Mouse (Mus musculus) CH12.LX (cell line): ENCODE results near the gene Pdcd4. TPM values are rescaled to one million over a fixed set of nuclear protein-coding genes. Genes with fewer than 3 reads are reported as not detected.
A peak's percentile ranks its signal among the peaks of the same experiment; 100 is the strongest.

Experiments
- DNase-seq: peaks from one replicate; pipeline ENCODE4 v3.0.0-alpha.2; 2013; ENCODE audit errors: extremely low read depth
- H3K27ac ChIP-seq: 2 replicates; pipeline ENCODE4 v1.5.1; 2012; ENCODE audit warnings: low read depth, mild to moderate bottlenecking, control low read depth, moderate library complexity; ENCODE audit not compliant: insufficient read depth
- H3K27me3 ChIP-seq: replicated peaks from 2 replicates; pipeline ENCODE3; 2012; ENCODE audit warnings: inconsistent platforms
- H3K36me3 ChIP-seq, 2 experiments: replicated peaks in 1 of 2; 2 replicates each; pipeline versions ENCODE3 to v1.6.1; 2012; ENCODE audit warnings: inconsistent platforms in 1 of 2, low read length in 1 of 2, mild to moderate bottlenecking in 1 of 2, mixed read lengths in 1 of 2, moderate library complexity in 1 of 2; ENCODE audit not compliant: control insufficient read depth in 1 of 2, insufficient read depth in 1 of 2
- H3K4me1 ChIP-seq, 2 experiments: 2 replicates each; pipeline ENCODE4 v1.6.1; 2012; ENCODE audit warnings: inconsistent platforms in 1 of 2, moderate library complexity in 1 of 2; ENCODE audit not compliant: insufficient read depth in 2 of 2, control insufficient read depth in 1 of 2
- H3K4me2 ChIP-seq: 2 replicates; pipeline ENCODE4 v1.6.1; 2012; ENCODE audit warnings: low read depth, mild to moderate bottlenecking, control low read depth; ENCODE audit not compliant: poor library complexity, insufficient read depth, severe bottlenecking
- H3K4me3 ChIP-seq, 3 experiments: fragments of 150-350 bp in 1 of 3; sonication (generic) in 1 of 3; replicated peaks in 1 of 3; 2 replicates each; pipeline versions ENCODE3 to v1.5.1; 2011 to 2012; ENCODE audit warnings: low read depth in 2 of 3, low read length in 2 of 3, mild to moderate bottlenecking in 2 of 3, moderate library complexity in 2 of 3, control low read depth in 1 of 3, improper control_type of control experiment in 1 of 3, inconsistent platforms in 1 of 3, mixed read lengths in 1 of 3; ENCODE audit not compliant: poor library complexity in 1 of 3
- H3K79me2 ChIP-seq: replicated peaks from 2 replicates; pipeline ENCODE4 v1.6.1; 2012; ENCODE audit warnings: mild to moderate bottlenecking, moderate library complexity; ENCODE audit not compliant: control insufficient read depth, poor library complexity, insufficient read depth, severe bottlenecking; ENCODE audit errors: extremely low read depth
- H3K9ac ChIP-seq: 2 replicates; pipeline ENCODE4 v1.6.1; 2012; ENCODE audit warnings: low read depth, mild to moderate bottlenecking, control low read depth, moderate library complexity; ENCODE audit not compliant: insufficient read depth
- H3K9me3 ChIP-seq: replicated peaks from 2 replicates; pipeline ENCODE3; 2012; ENCODE audit warnings: low read length, inconsistent platforms, mixed read lengths
- BHLHE40 ChIP-seq: IDR thresholded peaks from 2 replicates; pipeline ENCODE4 v1.6.1; 2011; ENCODE audit warnings: mild to moderate bottlenecking, low read depth, low read length, improper control_type of control experiment
- CHD2 ChIP-seq: IDR thresholded peaks from 2 replicates; pipeline ENCODE4 v1.6.1; 2011; ENCODE audit warnings: low read length, improper control_type of control experiment
- E2F4 ChIP-seq: IDR thresholded peaks from 2 replicates; pipeline ENCODE4 v1.6.1; 2011; ENCODE audit warnings: low read depth, low read length, improper control_type of control experiment; ENCODE audit not compliant: insufficient replicate concordance
- ELF1 ChIP-seq: IDR thresholded peaks from 2 replicates; pipeline ENCODE4 v1.6.1; 2014; ENCODE audit warnings: low read depth, mild to moderate bottlenecking, inconsistent platforms, low read length, improper control_type of control experiment
- EP300 ChIP-seq: IDR thresholded peaks from 2 replicates; pipeline ENCODE4 v1.6.1; 2011; ENCODE audit warnings: low read length, improper control_type of control experiment
- HCFC1 ChIP-seq: IDR thresholded peaks from 2 replicates; pipeline ENCODE4 v1.6.1; 2012; ENCODE audit warnings: low read depth, mild to moderate bottlenecking, inconsistent platforms, low read length, improper control_type of control experiment
- IRF4 ChIP-seq: IDR thresholded peaks from 2 replicates; pipeline ENCODE4 v1.6.1; 2014; ENCODE audit warnings: low read depth, mild to moderate bottlenecking, inconsistent platforms, low read length, improper control_type of control experiment
- KAT2A ChIP-seq: IDR thresholded peaks from 2 replicates; pipeline ENCODE4 v1.6.1; 2012; ENCODE audit warnings: low read length, improper control_type of control experiment, inconsistent platforms; ENCODE audit not compliant: insufficient replicate concordance
- MAX ChIP-seq: IDR thresholded peaks from 2 replicates; pipeline ENCODE4 v1.6.1; 2011; ENCODE audit warnings: low read length, improper control_type of control experiment
- MAZ ChIP-seq: IDR thresholded peaks from 2 replicates; pipeline ENCODE4 v1.6.1; 2012; ENCODE audit warnings: low read depth, mild to moderate bottlenecking, inconsistent platforms, low read length, improper control_type of control experiment, moderate library complexity
- MXI1 ChIP-seq: IDR thresholded peaks from 2 replicates; pipeline ENCODE4 v1.6.1; 2011; ENCODE audit warnings: mild to moderate bottlenecking, low read depth, low read length, improper control_type of control experiment
- MYC ChIP-seq: IDR thresholded peaks from 2 replicates; pipeline ENCODE4 v1.6.1; 2011; ENCODE audit warnings: low read depth, mild to moderate bottlenecking, improper control_type of control experiment, low read length
- NELFE ChIP-seq: IDR thresholded peaks from 2 replicates; pipeline ENCODE4 v1.6.1; 2011; ENCODE audit warnings: low read depth, low read length, improper control_type of control experiment
- NRF1 ChIP-seq: IDR thresholded peaks from 2 replicates; pipeline ENCODE4 v1.6.1; 2014; ENCODE audit warnings: low read depth, mild to moderate bottlenecking, inconsistent platforms, low read length, improper control_type of control experiment, moderate library complexity
- POLR2A ChIP-seq: IDR thresholded peaks from 2 replicates; pipeline ENCODE4 v1.6.1; 2011; ENCODE audit warnings: low read depth, mild to moderate bottlenecking, improper control_type of control experiment, low read length
- POLR2AphosphoS2 ChIP-seq: IDR thresholded peaks from 2 replicates; pipeline ENCODE4 v1.6.1; 2011; ENCODE audit warnings: low read depth, low read length, improper control_type of control experiment
- SIN3A ChIP-seq: IDR thresholded peaks from 2 replicates; pipeline ENCODE4 v1.6.1; 2012; ENCODE audit warnings: low read length, improper control_type of control experiment, inconsistent platforms
- TBP ChIP-seq: conservative IDR thresholded peaks from 2 replicates; pipeline ENCODE4 v1.6.1; 2011; ENCODE audit warnings: low read depth, low read length, improper control_type of control experiment
- TCF12 ChIP-seq: IDR thresholded peaks from 2 replicates; pipeline ENCODE4 v1.6.1; 2014; ENCODE audit warnings: low read depth, mild to moderate bottlenecking, inconsistent platforms, low read length, improper control_type of control experiment
- UBTF ChIP-seq: IDR thresholded peaks from 2 replicates; pipeline ENCODE4 v1.6.1; 2012; ENCODE audit warnings: low read depth, mild to moderate bottlenecking, inconsistent platforms, low read length, improper control_type of control experiment, moderate library complexity
- USF1 ChIP-seq: IDR thresholded peaks from 2 replicates; pipeline ENCODE4 v1.6.1; 2014; ENCODE audit warnings: low read depth, mild to moderate bottlenecking, inconsistent platforms, low read length, improper control_type of control experiment
- ZKSCAN1 ChIP-seq: IDR thresholded peaks from 2 replicates; pipeline ENCODE4 v1.6.1; 2012; ENCODE audit warnings: low read depth, inconsistent platforms, low read length, improper control_type of control experiment, borderline replicate concordance
- ZMIZ1 ChIP-seq: IDR thresholded peaks from 2 replicates; pipeline ENCODE4 v1.6.1; 2012; ENCODE audit warnings: low read depth, mild to moderate bottlenecking, inconsistent platforms, low read length, improper control_type of control experiment
- dilution Hi-C: fragments of 300-500 bp; cut with MboI; formaldehyde crosslinking; loops from 2 replicates; pipeline ENCODE4 v1.14.3; 2020; ENCODE audit warnings: low sequenced_read_pairs; ENCODE audit not compliant: extremely low pct_unique_long_range_greater_than_20kb, extremely low pct_ligation_motif_present
- in situ Hi-C: fragments of 300-500 bp; cut with MboI; formaldehyde crosslinking; loops from 3 replicates; pipeline ENCODE4 v1.14.3; 2019; ENCODE audit warnings: low sequenced_read_pairs, low pct_ligation_motif_present, low pct_unique_long_range_greater_than_20kb, mixed read lengths
- polyA plus RNA-seq: library from polyadenylated mRNA; unstranded; fragments of >175 nt; gene quantifications from 2 replicates; pipeline ENCODE4 v1.2.1, GENCODE M21; 2012; ENCODE audit warnings: low read depth; ENCODE audit not compliant: insufficient read length
- total RNA-seq, 2 experiments: library from RNA; depleted of rRNA; stranded (reverse); fragments of 300-350 nt in 1 of 2; fragments of >200 nt in 1 of 2; gene quantifications; 2 replicates each; pipeline ENCODE4 v1.2.3; 2012 to 2014

Gene Pdcd4
- total and polyA plus RNA-seq, 3 experiments = 24.4 to 39.0 (median 26.3) TPM

GRCm38 (mm10) chr19:53902739-53903487 is 10.9 kb downstream of the Pdcd4 start:
- H3K79me2 ChIP-seq = peaks cover 18% of the 10 kb centered on the region; the same call in 1 of the 2 replicates
- dilution Hi-C loops = no loop called here
- H3K4me2 ChIP-seq = peak overlapping the region; percentile 78
- peak overlapping the region; percentile 89 for H3K9ac ChIP-seq
- H3K9me3 ChIP-seq = no peaks in the 10 kb centered on the region
- TF ChIP-seq IRF4 = 0 out of 2 replicates have a peak, but pooled peaks have one; percentile 8
- peak; percentile 60; the same call in 1 of the 2 replicates for TF ChIP-seq ZMIZ1
- TF ChIP-seq KAT2A = no peak
- TF ChIP-seq USF1 = peak; percentile 14; the same call in 1 of the 2 replicates
- peak; percentile 86 for TF ChIP-seq SIN3A
- TF ChIP-seq E2F4 = no peak
- 0 out of 2 replicates have a peak, but pooled peaks have one; percentile 33 for TF ChIP-seq UBTF
- TF ChIP-seq NRF1 = peak; percentile 85
- TF ChIP-seq HCFC1 = peak; percentile 54
- no peak for TF ChIP-seq ZKSCAN1
- TF ChIP-seq POLR2A = peak; percentile 80; the same call in 1 of the 2 replicates
- TF ChIP-seq TBP = 0 out of 2 replicates have a peak, but pooled peaks have one; percentile 17
- peak; percentile 76 for TF ChIP-seq MXI1
- TF ChIP-seq ELF1 = peak; percentile 52; the same call in 1 of the 2 replicates
- TF ChIP-seq TCF12 = peak; percentile 61; the same call in 1 of the 2 replicates
- peak; percentile 85 for TF ChIP-seq MAX
- peak; percentile 34; the same call in 1 of the 2 replicates for TF ChIP-seq CHD2
- TF ChIP-seq EP300 = no peak
- TF ChIP-seq MAZ = 0 out of 2 replicates have a peak, but pooled peaks have one; percentile 62
- no peak for TF ChIP-seq POLR2AphosphoS2
- peak; percentile 91 for TF ChIP-seq MYC
- peak; percentile 44; the same call in 1 of the 2 replicates for TF ChIP-seq BHLHE40
- TF ChIP-seq NELFE = peak; percentile 36; the same call in 1 of the 2 replicates
- H3K4me1 ChIP-seq = peaks cover 21 to 69% of the 10 kb centered on the region in 2 experiments
- peaks cover 5% of the 10 kb centered on the region in 2 experiments for H3K36me3 ChIP-seq
- DNase-seq = peak; percentile 96
- peak overlapping the region; percentile 75 for H3K27ac ChIP-seq
- in situ Hi-C loops = no loop called here
- H3K27me3 ChIP-seq = no peaks in the 10 kb centered on the region
- peak overlapping the region; percentile 52 to 97 (median 93) for H3K4me3 ChIP-seq
